Mouse (Mus musculus): ENCODE measurements at regions not wholly inside any gene's neighbourhood (a gene's known extent, or its start where the extent isn't known, plus 50 kb on each side); places are given as distances from the start of the nearest gene placed in this dataset.
A peak's percentile ranks its signal among the peaks of the same experiment; 100 is the strongest.

GRCm38 (mm10) chr5:62939050-62939449 lies 125.4 kb downstream of the Dthd1 start:
- peak; percentile 23 to 54 for DNase-seq

Measured in cerebellum, postnatal 10 days (tissue).